Mouse (Mus musculus) cerebellum, adult 18-20 months (tissue): Measurements from ENCODE around the gene Slc17a4.

Experiments used
- DNase-seq, 2 experiments: peaks; one replicate each; pipeline ENCODE4 v3.0.0; 2021

Gene Slc17a4

GRCm38 (mm10) chr13:23889011-23889605 lies 25.7 kb downstream of the Slc17a4 start:
- no peak for DNase-seq

GRCm38 (mm10) chr13:23887026-23887725 lies 27.6 kb downstream of the Slc17a4 start:
- DNase-seq: no peak

- no peak for DNase-seq
Observed at GRCm38 (mm10) chr13:23885540-23885939, 29.3 kb downstream of the Slc17a4 start.

- DNase-seq: no peak
Observed at GRCm38 (mm10) chr13:23879636-23880035, 35.2 kb downstream of the Slc17a4 start.

- no peak for DNase-seq
Observed at GRCm38 (mm10) chr13:23879106-23879505, 35.7 kb downstream of the Slc17a4 start.

GRCm38 (mm10) chr13:23873141-23873540 lies 41.7 kb downstream of the Slc17a4 start:
- no peak for DNase-seq

- no peak for DNase-seq
Observed at GRCm38 (mm10) chr13:23869996-23870395, 44.8 kb downstream of the Slc17a4 start.

GRCm38 (mm10) chr13:23868790-23869533 lies 45.8 kb downstream of the Slc17a4 start:
- no peak for DNase-seq

- DNase-seq: no peak
Observed at GRCm38 (mm10) chr13:23867405-23867804, 47.4 kb downstream of the Slc17a4 start, which contains the start of gene Slc17a1. TSS of gene Slc17a1 (plus strand) at chr13:23867750.

- no peak for DNase-seq
Observed at GRCm38 (mm10) chr13:23867000-23867399, 47.8 kb downstream of the Slc17a4 start.

- no peak for DNase-seq
Observed at GRCm38 (mm10) chr13:23866086-23866710, 48.6 kb downstream of the Slc17a4 start.

GRCm38 (mm10) chr13:23864711-23865110 lies 50.1 kb downstream of the Slc17a4 start:
- DNase-seq: no peak

- no peak for DNase-seq
Observed at GRCm38 (mm10) chr13:23861815-23862214, 53.0 kb downstream of the Slc17a4 start.

GRCm38 (mm10) chr13:23856401-23856800 lies 58.4 kb downstream of the Slc17a4 start:
- DNase-seq: no peak

- no peak for DNase-seq
Observed at GRCm38 (mm10) chr13:23849299-23849698, 65.5 kb downstream of the Slc17a4 start.
